Mouse (Mus musculus) stomach, postnatal 0 days (tissue): ENCODE data around the gene Iffo2.

Experiments used
- CTCF ChIP-seq: IDR thresholded peaks from 2 replicates; pipeline ENCODE4 v1.5.1; 2016; ENCODE audit warnings: antibody characterized with exemption, low read depth, mild to moderate bottlenecking, moderate library complexity
- EP300 ChIP-seq: optimal IDR thresholded peaks from 2 replicates; pipeline ENCODE3; 2016; ENCODE audit warnings: antibody characterized with exemption

GRCm38 (mm10) chr4:139526475-139526874, 3.9 kb upstream of the Iffo2 start:
- TF ChIP-seq CTCF: no peak
- TF ChIP-seq EP300: no peak
